Mouse (Mus musculus) heart, embryonic 11.5 days (tissue): Measurements from ENCODE around the gene Tmem168. TPM values are rescaled to one million over a fixed set of nuclear protein-coding genes. Genes with fewer than 3 reads are reported as not detected.

Experiments
- ATAC-seq: fragments of 200-750 bp; cut with Nextera tagmentation; replicated peaks from 2 replicates; pipeline ENCODE4 v1.8.0; 2017; ENCODE audit warnings: moderate library complexity; ENCODE audit not compliant: insufficient number of reproducible peaks, low FRiP score, low TSS enrichment
- H3K27ac ChIP-seq: fragments of 300-500 bp; sonication (generic); 2 replicates; pipeline ENCODE4 v1.5.1; 2014; ENCODE audit warnings: mild to moderate bottlenecking, low read depth, low read length
- H3K27me3 ChIP-seq: fragments of 300-500 bp; sonication (generic); 2 replicates; pipeline ENCODE4 v1.6.1; 2014; ENCODE audit warnings: mild to moderate bottlenecking, low read length, mixed read lengths; ENCODE audit not compliant: control insufficient read depth, insufficient read depth
- H3K36me3 ChIP-seq: fragments of 300-500 bp; sonication (generic); 2 replicates; pipeline ENCODE4 v1.6.1; 2014; ENCODE audit warnings: mild to moderate bottlenecking, low read length, moderate library complexity, mixed read lengths; ENCODE audit not compliant: control insufficient read depth, insufficient read depth
- H3K4me1 ChIP-seq: fragments of 300-500 bp; sonication (generic); 2 replicates; pipeline ENCODE4 v1.6.1; 2014; ENCODE audit warnings: low read length; ENCODE audit not compliant: control insufficient read depth, insufficient read depth
- H3K4me2 ChIP-seq: fragments of 300-500 bp; sonication (generic); 2 replicates; pipeline ENCODE4 v1.6.1; 2014; ENCODE audit warnings: mild to moderate bottlenecking, moderate library complexity
- H3K4me3 ChIP-seq: fragments of 300-500 bp; sonication (generic); 2 replicates; pipeline ENCODE4 v1.5.1; 2014; ENCODE audit warnings: low read depth, low read length
- H3K9ac ChIP-seq: fragments of 300-500 bp; sonication (generic); 2 replicates; pipeline ENCODE4 v1.6.1; 2014; ENCODE audit warnings: mild to moderate bottlenecking, low read depth, low read length, moderate library complexity
- H3K9me3 ChIP-seq: fragments of 300-500 bp; sonication (generic); replicated peaks from 2 replicates; pipeline ENCODE4 v1.6.1; 2016; ENCODE audit warnings: low read length; ENCODE audit not compliant: control insufficient read depth
- WGBS: fragments of 180-500 bp; shearing (Covaris S2); extraction: QIAGEN DNeasy Blood & Tissue Kit; methylation state at CpG from one replicate; pipeline ENCODE4 v1.1.7; 2014; ENCODE audit not compliant: insufficient replicate concordance; 5-methylcytosine and 5-hydroxymethylcytosine counted together
- polyA plus RNA-seq: library from polyadenylated mRNA; unstranded; fragments of >200 nt; fragmentation: Nextera tagmentation; extraction: Ambion mirVana; gene quantifications from 2 replicates; pipeline ENCODE4 v1.2.1, GENCODE M21; 2014

The Tmem168 gene
- polyA plus RNA-seq, 1 experiment from 2014 or later, result 28.0 TPM

DNA sequence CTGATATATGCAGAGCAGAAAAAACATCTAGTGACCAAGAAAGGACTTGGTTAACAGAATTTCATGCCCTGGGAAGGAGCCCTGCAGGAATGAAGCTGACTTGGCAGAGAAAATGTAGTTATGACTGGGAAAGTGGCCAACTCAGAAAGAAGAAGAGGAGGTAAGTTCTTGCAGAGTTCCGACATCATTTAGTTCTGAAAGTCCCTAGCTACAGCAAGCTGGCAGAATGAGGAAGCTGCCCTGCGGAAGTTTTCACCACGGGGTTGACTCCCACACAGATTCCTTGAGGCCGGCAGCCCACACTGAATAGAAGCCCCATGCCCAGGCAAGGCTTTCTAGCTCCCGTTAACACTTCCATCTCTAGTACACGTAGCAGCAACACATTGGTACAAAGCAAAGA, 6.3 kb downstream of the Tmem168 start:
- no peak overlapping the region for H3K4me2 ChIP-seq
- H3K9me3 ChIP-seq, result no peaks in the 10 kb centered on the region
- no peak overlapping the region for H3K9ac ChIP-seq
- H3K27me3 ChIP-seq, result no peaks in the 10 kb centered on the region
- WGBS, result 63% methylated on average over 6 of the region's 6 CpGs
- H3K4me3 ChIP-seq, result no peak overlapping the region
- H3K27ac ChIP-seq, result no peak overlapping the region
- ATAC-seq, result no peak
- H3K4me1 ChIP-seq, result peaks cover 5% of the 10 kb centered on the region
- H3K36me3 ChIP-seq, result no peaks in the 10 kb centered on the region

DNA sequence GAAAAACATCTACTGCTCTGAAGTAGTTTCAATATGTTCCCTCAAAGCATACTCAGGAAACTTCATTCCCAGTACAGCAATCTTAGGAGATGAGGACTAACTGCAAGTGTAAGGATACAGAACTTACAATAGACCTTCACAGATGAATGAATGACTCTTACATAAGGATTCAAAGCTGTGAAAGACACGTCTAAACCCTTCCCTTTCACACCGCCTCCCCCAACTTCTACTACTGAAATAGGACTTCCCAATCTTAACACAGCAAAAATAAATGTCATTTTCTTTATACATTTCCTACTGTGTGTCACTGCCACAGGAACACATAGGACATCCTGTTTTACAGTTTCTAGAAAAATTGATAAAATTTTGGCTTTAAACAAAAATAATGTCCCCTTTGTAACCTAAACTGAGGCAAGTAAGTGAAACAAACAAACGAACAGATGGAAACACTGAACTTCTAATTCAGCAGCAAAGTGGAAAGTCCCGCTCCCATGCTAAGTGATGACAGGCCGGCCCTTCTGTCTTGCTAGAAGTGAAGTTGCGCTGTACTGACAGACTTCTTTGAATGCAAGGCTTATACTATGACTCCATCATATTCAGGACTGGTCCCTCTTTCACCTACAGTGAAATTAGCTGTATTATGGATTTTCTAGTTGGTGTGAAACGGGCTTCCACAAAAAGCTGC, 9.5 kb downstream of the Tmem168 start:
- no peak for ATAC-seq
- no peak overlapping the region for H3K4me3 ChIP-seq
- H3K27me3 ChIP-seq, result no peaks in the 10 kb centered on the region
- H3K4me1 ChIP-seq, result peaks cover 3% of the 10 kb centered on the region; the same call in 1 of the 2 replicates
- no peak overlapping the region for H3K9ac ChIP-seq
- peaks cover 5% of the 10 kb centered on the region; the same call in 1 of the 2 replicates for H3K36me3 ChIP-seq
- WGBS, result 69% methylated on average over 7 of the region's 7 CpGs
- H3K9me3 ChIP-seq, result no peaks in the 10 kb centered on the region
- no peak overlapping the region for H3K27ac ChIP-seq
- no peak overlapping the region for H3K4me2 ChIP-seq

DNA sequence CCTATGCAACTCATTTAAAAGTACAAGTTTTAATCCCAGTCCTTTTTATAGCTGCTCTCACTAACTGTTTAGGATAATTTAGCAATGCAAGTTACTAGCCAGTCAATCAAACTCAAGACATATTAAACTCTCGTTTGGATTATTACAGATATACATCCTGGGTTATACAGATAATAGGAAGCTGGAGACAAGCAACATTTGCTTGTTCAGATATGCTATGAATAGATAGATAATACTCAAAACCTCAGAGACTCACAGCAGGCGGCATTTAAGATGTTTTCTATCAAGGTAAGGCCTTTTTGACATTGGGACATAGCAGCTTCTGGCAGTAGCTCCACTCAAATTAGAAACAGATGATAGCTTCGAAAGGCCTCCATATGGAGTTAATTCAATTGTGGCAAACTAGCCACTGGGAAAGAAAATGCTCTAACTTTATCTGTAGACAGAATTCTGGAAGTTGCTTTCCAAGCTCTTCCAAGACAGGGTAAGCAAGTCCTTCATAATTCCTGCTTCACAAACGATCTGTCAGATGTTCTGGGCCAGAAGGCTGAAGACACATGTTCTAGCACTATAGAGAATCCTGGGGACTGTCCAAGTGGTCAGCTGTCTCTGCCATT, 15.1 kb downstream of the Tmem168 start:
- H3K27me3 ChIP-seq, result no peaks in the 10 kb centered on the region
- H3K4me1 ChIP-seq, result no peaks in the 10 kb centered on the region
- ATAC-seq, result no peak
- H3K9ac ChIP-seq, result no peak overlapping the region
- H3K4me2 ChIP-seq, result no peak overlapping the region
- peaks cover 14% of the 10 kb centered on the region for H3K36me3 ChIP-seq
- H3K9me3 ChIP-seq, result no peaks in the 10 kb centered on the region
- WGBS, result 73% methylated on average over 4 of the region's 4 CpGs
- H3K4me3 ChIP-seq, result no peak overlapping the region
- no peak overlapping the region for H3K27ac ChIP-seq

DNA sequence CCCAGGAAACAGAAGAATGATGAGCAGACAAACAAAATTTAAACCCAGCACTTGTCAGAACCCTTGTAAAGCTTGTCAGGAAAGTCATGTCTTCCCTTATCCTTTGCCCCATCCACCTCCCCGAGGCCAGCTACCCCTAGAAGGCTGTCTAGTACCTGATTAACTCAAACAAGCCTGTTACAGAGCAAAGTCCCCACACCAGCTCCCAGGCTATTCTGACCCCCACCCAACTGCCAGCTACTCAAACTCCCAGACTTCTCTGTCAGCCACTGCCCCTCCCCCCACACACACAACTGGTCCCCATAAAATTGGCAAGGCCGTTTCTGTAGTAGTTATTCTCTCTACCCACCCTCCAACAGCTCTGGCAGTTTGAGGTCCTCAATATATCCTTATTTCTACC, 21.3 kb downstream of the Tmem168 start:
- 35% methylated on average over 2 of the region's 2 CpGs for WGBS
- no peak overlapping the region for H3K27ac ChIP-seq
- H3K36me3 ChIP-seq, result peaks cover 10% of the 10 kb centered on the region
- no peaks in the 10 kb centered on the region for H3K27me3 ChIP-seq
- H3K9me3 ChIP-seq, result no peaks in the 10 kb centered on the region
- no peak overlapping the region for H3K4me3 ChIP-seq
- H3K4me2 ChIP-seq, result no peak overlapping the region
- ATAC-seq, result no peak
- H3K9ac ChIP-seq, result no peak overlapping the region
- peaks cover 3% of the 10 kb centered on the region for H3K4me1 ChIP-seq

DNA sequence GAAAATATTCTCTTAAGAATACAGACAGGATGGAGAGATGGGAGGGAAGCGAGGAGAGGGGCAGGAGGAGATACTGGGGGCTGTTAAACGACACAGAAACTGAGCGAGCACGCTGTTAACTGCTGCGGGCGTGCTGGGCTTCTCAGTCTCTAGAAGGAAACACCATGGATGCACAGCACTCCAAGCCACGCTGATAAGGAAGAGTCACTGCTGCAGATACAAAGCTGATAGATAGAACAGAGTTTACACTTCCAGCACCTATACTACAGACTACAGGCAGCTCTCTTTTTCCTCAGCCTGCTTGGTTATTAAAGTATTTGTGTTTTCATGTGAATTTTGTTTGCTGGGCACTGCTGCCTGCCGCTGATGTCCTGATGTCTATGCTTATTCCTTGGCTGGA, 21.7 kb downstream of the Tmem168 start:
- Histone ChIP-seq H3K9me3 (no peaks in the 10 kb centered on the region), H3K4me1 (peaks cover 3% of the 10 kb centered on the region), H3K9ac (no peak overlapping the region), H3K4me3 (no peak overlapping the region), H3K27me3 (no peaks in the 10 kb centered on the region), H3K36me3 (peaks cover 10% of the 10 kb centered on the region), H3K27ac (no peak overlapping the region), H3K4me2 (no peak overlapping the region)
- 43% methylated on average over 8 of the region's 8 CpGs for WGBS
- ATAC-seq, result no peak

DNA sequence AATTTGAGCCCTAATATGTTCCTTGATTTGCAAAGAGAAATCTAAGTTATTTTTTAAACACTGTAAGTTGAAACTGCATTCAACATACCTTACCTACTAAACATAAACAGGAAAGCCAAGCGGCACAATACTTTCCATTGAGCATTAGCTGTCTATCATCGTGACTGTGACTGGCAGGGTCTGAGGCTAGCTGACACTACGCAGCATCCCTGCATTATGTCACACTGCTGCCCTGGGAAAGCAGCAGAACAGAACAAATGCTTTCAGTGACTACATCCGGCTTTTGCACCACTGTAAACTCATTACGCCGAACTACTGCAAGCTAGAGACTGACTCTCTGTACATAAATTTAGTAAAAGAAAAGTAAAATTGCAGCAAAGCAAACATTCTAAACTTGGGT, 23.1 kb downstream of the Tmem168 start:
- no peaks in the 10 kb centered on the region for H3K27me3 ChIP-seq
- peaks cover 11% of the 10 kb centered on the region for H3K36me3 ChIP-seq
- no peak overlapping the region for H3K4me2 ChIP-seq
- H3K9ac ChIP-seq, result no peak overlapping the region
- no peak overlapping the region for H3K27ac ChIP-seq
- H3K4me3 ChIP-seq, result no peak overlapping the region
- H3K9me3 ChIP-seq, result no peaks in the 10 kb centered on the region
- 76% methylated on average over 6 of the region's 6 CpGs for WGBS
- H3K4me1 ChIP-seq, result peaks cover 3% of the 10 kb centered on the region
- no peak for ATAC-seq

DNA sequence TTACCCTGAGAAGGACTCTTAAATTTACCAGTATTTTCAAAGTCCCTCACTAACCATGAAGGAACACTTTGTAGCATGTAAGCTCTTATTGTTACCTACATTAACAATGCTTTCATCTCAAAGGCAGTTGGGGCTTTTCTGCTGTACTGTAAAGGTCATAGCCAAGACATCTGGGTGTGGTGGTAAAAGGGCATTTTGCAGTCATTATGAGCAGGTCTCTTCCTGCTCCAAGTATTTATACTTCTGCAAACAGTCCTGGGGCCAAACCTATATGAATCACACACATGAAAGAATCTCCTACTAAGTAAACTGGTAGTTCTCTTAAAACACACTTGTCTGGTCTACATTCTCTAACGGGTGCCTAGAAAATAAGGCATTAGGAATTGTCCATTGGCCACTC, 25.8 kb downstream of the Tmem168 start:
- no peak for ATAC-seq
- no peak overlapping the region for H3K9ac ChIP-seq
- 93% methylated on average over 1 of the region's 1 CpGs for WGBS
- H3K27me3 ChIP-seq, result no peaks in the 10 kb centered on the region
- H3K4me1 ChIP-seq, result peaks cover 3% of the 10 kb centered on the region
- no peak overlapping the region for H3K4me2 ChIP-seq
- no peaks in the 10 kb centered on the region for H3K9me3 ChIP-seq
- H3K27ac ChIP-seq, result no peak overlapping the region
- peaks cover 9% of the 10 kb centered on the region; the same call in 1 of the 2 replicates for H3K36me3 ChIP-seq
- H3K4me3 ChIP-seq, result no peak overlapping the region

DNA sequence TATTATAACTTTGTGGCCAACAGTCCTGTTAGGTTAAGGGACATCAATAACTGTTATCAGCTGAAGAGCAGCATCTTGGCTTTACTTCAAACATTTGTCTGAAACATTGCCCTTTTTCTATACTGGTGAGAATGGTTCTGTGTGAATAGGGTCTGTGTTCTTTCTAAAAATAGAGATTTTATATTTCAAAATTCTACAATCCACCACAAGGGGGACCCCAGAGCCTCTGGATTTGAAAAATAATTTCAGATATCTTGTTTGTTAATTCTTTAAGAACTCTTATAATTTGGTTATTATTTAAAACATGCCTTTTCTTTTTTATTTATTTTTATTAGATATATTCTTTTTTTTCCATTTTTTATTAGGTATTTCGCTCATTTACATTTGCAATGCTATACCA, 42.2 kb downstream of the Tmem168 start:
- 71% methylated on average over 1 of the region's 1 CpGs for WGBS
- Histone ChIP-seq H3K4me1 (no peaks in the 10 kb centered on the region), H3K4me2 (no peak overlapping the region), H3K4me3 (no peak overlapping the region), H3K27me3 (no peaks in the 10 kb centered on the region), H3K36me3 (no peaks in the 10 kb centered on the region), H3K9me3 (no peaks in the 10 kb centered on the region), H3K27ac (no peak overlapping the region), H3K9ac (no peak overlapping the region)
- ATAC-seq, result no peak

DNA sequence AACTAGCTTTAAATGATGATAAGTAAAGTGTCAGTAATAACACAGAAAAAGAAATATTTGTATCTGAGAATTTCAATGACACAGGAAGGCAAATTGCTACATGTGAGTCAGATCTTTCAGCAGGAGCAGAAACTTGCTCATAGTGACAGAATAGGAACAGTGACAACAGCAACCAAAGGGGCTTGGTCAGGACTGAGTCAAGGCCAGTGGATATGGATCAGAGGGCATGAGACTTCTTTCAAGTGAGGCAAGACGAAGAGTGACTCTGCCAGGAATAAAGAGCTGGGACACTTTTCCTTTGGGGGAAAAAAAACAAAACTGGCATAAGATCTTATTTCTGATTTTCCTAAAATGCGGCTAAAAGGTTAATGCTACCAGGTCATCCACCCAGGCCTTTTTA, 52.6 kb downstream of the Tmem168 start:
- Histone ChIP-seq H3K27ac (no peak overlapping the region), H3K36me3 (no peaks in the 10 kb centered on the region), H3K9me3 (no peaks in the 10 kb centered on the region), H3K27me3 (no peaks in the 10 kb centered on the region), H3K9ac (no peak overlapping the region), H3K4me1 (no peaks in the 10 kb centered on the region), H3K4me2 (no peak overlapping the region), H3K4me3 (no peak overlapping the region)
- ATAC-seq, result no peak
- 80% methylated on average over 2 of the region's 2 CpGs for WGBS
